Mouse (Mus musculus) urinary bladder, postnatal 10 days (tissue): ENCODE measurements around the gene Hspa5.
"Not testable (repeated sequence)": the region's sequence is repeated elsewhere in the genome, so short reads cannot be mapped to it uniquely, and the experiment has no call there.

Experiments
- DNase-seq: peaks from one replicate; pipeline ENCODE4 v3.0.0; 2022; ENCODE audit warnings: low spot score

The Hspa5 gene

GRCm38 (mm10) chr2:34770951-34771350 lies 819 bp upstream of the Hspa5 start:
- no peak for DNase-seq

- DNase-seq = no peak
These were observed 774 bp downstream of the Hspa5 start for GRCm38 (mm10) chr2:34772252-34773235.

- no peak for DNase-seq
These were observed 1.9 kb downstream of the Hspa5 start for GRCm38 (mm10) chr2:34773673-34774072.

DNA sequence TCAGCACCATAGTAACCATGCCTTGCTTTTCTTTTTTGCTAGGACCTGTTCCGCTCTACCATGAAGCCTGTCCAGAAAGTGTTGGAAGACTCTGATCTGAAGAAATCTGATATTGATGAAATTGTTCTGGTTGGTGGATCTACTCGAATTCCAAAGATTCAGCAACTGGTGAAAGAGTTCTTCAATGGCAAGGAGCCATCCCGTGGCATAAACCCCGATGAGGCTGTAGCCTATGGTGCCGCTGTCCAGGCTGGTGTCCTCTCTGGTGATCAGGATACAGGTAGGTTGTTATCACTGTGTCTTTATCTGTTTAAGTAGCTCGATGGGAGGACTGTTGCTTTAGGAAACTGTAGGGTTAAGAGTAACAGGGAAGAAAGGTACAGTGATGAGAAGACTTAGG lies 2.7 kb downstream of the Hspa5 start:
- no peak for DNase-seq

DNA sequence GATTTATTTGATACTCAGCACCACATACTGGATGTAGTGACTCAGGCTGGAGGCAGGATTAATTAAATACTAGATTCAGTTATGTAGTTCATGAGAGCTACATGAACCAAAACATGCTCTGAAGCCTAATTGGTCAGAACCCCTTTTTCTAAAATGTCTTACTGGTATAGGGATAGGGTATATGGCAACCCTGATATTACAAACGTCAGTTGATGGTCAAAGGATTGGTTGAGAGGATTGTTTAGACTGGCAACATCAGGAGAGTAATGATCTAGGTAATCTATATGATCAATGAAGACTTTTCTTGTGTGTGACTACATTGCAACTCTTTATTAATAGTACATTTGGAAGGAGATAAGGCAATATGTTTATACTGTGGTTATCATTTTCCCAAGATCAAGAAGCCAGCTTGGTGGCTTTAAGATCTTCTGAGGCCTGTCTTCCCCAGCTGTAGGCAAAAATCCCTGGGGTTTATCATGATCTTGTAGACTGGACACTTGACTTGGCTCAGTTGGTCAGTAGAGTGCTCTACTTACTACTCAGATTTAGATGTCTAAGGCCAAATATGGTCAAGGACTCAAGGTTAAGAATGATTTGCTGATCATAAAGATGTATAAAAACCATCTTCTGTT lies 5.6 kb downstream of the Hspa5 start:
- no peak for DNase-seq

- DNase-seq = no peak
These were observed 11.6 kb downstream of the Hspa5 start for GRCm38 (mm10) chr2:34783064-34784020.

DNA sequence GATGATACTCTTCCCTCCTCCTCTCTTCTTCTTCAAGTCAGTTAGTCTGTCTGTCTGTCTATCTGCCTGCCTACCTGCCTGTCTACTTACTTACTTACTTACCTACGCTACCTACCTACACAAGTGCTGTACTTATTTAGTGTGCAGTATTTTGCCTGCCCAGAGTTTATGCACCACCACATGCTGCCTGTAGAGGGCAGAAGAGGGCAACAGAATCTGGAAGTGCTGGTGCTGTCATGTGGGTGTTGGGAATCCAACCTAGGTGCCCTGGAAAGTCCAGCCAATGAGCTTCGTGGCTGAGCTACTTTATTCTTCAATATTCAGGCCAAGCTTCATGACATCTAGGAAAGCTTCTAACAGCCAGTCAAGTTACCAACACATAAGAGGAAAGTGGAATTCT lies 12.3 kb downstream of the Hspa5 start:
- no peak for DNase-seq

DNA sequence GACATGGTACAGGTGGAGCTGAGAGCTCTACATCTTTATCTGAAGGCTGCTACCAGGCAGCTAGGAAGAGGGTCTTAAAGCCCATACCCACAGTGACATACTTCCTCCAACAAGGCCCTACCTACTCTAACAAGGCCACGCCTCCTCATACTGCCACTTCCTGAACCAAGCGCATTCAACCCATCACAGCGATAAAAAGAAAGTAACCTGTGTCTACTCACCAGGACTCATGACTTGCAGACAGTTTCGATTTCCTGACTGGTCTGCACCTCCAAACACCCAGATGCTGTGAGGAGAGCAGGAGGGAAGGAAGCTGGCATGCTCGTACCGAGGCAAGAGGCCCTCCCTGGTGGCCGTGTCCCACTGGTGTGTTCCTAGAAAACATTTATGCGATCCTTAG lies 18.5 kb downstream of the Hspa5 start:
- DNase-seq = no peak

GRCm38 (mm10) chr2:34792543-34792942 lies 20.8 kb downstream of the Hspa5 start:
- DNase-seq = not testable (repeated sequence)

DNA sequence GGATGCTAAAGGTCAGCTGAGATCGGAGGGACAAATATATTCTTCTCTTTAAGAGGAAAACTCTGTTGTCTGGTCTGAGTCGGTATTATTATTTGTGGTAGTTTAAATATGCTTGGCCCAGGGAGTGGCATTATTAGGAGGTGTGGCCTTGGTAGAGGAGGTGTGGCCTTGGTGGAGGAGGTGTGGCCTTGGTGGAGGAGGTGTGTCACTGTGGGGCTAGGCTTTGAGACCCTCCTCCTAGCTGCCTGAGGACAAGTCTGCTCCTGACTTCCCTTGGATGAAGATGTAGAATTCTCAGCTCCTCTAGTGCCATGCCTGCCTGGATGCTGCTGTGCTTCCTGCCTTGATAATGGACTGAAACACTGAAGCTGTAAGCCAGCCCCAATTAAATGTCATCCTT lies 22.7 kb downstream of the Hspa5 start:
- no peak for DNase-seq

DNA sequence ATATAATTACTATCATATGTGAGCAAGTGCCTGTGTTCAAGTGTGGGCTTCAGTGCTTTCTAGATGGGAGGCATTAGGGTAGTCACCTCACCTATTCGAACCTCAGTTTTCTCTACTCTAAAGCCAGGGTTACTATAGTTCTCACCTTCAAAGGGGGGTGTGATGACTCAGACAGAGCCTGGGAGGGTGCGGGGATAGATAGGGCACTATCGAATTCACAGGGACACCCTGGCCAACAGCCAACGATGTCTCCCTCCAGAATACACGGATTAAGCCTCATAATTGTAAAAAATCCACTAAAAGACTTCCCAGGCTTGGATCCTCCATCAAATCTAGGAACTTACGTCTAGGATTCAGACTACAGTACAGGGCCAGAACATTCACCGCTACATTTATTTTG lies 23.7 kb downstream of the Hspa5 start:
- DNase-seq = no peak

DNA sequence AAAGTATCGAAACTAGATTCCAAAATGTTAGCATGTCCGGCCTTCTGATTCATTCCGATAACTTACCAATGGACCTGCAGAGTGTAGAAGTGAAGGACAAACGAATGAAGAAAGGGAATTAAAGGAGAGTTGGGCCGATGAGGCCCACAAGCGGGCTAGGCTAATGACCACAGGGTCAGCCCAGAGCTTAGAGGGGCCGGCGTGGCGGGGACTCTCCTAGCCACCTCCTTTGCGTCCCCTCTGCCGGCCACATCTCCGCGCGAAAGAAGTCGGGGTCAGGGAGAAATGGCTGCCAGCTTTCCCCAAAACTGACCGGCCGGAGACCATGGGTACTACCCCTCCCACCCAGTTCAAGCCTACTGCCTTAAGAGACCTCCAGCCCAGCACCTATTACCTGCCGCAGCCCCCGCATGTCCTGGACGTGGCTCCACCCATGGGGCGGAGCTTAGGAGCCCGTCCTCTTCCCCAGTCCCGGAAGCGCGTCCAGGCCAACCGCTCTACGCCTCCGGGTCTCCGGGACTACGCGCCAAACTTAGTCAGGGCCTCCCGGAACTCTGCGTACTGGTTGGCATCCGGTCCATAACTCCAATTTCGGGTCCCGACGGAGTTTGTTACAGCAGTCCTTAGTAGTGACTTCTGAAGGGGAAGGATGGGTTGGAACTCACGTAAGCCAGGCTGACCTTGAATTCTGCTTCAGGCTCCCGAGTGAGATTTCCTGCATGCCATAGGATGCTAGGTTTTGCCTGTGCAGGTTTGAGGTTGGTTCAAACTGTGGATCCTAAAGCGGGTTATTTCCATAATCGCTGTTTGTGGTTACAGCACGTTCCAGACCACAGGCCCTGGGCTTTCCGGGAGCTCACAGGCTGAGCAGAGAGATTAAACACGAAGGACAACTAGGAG lies 27.8 kb downstream of the Hspa5 start, which contains the start of gene Rabepk:
TSS of gene Rabepk (minus strand) at position 556 of the 900 bp plus-strand sequence.
- DNase-seq = peak; percentile 32

DNA sequence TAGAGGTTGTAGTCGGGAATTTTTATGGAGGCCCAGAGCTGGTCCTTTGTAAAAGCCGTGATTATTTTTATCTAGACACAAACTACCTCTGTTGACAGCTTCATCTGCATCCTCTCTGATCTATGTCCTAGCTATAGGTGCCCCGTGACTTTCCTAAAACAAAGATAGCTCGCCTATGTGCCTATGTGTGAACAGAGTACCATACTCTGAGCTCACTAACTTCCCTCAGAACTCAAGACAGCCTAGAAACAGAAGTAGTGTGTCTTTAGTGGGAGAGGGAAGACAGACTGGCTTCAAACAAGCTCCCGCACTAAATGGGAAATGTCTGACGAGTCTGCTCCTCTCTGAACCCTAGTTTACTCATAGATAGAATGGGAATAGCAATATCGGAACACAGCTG lies 28.6 kb downstream of the Hspa5 start:
- no peak for DNase-seq

DNA sequence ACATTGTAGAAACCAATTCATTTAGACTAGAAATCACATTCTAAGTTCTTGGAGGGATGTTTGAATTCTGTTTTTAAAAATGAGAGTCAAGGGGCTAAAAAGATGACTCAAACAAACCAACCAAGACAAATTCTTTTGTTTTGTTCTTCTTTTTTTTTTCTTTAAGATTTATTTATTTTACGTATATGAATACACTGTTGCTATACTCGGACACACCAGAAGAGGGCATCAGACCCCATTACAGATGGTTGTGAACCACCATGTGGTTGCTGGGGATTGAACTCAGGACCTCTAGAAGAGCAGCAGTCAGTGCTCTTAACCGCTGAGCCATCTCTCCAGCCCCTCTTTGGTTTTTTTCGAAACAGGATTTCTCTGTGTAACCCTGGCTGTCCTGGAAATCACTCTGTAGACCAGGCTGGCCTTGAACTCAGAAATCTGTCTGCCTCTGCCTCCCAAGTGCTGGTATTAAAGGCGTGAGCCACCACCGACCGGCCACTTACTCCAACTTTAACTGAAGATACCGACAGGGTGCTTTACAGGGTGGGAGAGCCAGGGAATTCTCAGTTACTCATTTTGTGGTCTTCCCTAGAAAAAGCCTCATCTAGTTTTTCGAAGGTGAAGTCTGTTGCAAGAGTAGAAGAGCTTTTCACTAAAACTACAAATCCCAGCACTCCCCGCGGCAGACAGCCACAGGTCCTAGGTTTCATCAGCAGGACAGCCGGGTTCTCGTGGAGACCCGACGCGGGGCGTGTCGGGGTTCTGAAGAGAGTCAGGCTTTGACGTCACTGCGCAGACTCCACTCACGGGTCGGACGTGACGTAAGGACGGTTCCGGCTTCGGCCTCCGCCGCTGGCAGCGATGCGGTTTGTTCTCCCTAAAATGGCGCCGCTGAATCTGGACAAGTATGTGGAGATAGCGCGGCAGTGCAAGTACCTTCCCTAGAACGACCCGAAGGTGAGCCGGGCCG lies 30.0 kb downstream of the Hspa5 start:
- peak; percentile 93 for DNase-seq

- not testable (repeated sequence) for DNase-seq
These were observed 30.9 kb downstream of the Hspa5 start for GRCm38 (mm10) chr2:34802565-34803245.

DNA sequence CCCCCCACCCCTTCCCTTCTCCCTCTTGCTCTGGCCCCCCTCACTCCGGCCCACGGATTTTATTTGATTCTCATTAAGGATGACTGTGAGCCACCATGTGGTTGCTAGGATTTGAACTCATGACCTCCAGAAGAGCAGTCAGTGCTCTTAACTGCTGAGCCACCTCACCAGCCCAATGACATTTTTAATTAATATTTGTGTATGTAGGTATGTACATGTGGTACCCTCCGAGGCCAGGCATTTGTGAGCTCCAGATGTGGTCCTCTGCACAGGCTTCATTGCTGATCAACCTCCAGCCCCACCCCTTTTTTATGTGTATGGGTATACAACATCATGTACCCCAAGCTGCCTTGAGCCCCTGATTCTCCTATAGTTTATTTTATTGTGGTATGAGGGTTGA lies 32.0 kb downstream of the Hspa5 start:
- no peak for DNase-seq

DNA sequence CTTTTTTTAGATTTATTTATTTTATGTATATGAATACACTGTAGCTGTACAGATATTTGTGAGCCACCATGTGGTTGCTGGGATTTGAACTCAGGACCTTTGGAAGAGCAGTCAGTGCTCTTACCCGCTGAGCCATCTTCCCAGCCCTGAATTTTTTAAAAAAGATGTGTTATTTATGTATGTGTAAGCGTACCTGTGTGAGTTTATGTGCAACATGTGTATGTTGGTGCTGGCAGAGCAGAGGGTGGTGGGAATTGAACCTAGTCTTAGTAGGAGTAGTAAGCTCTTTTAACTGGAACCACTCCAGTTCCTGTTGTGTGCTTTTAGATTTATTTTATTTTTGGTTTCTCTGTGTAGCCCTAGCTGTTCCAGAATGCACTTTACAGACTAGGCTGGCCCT lies 32.4 kb downstream of the Hspa5 start:
- DNase-seq = no peak

DNA sequence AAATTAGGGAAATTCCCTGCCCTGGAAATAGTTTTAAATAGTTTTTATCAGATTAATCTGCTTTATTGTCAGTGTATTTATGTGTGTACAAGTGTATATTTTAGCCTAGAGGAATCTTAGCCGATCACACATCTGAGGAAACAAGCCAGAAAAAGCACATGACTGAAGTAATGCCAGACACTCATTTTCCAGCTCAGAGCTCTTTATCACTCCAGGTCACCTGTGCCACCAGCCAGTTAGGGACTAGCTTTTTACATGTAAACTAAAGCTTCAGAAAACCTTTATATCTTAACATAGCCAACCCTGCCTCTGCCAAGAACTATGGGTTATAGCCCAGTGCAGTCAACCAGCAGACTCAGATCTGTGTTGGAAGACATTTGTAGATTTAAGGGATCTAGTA lies 33.0 kb downstream of the Hspa5 start:
- DNase-seq = no peak

DNA sequence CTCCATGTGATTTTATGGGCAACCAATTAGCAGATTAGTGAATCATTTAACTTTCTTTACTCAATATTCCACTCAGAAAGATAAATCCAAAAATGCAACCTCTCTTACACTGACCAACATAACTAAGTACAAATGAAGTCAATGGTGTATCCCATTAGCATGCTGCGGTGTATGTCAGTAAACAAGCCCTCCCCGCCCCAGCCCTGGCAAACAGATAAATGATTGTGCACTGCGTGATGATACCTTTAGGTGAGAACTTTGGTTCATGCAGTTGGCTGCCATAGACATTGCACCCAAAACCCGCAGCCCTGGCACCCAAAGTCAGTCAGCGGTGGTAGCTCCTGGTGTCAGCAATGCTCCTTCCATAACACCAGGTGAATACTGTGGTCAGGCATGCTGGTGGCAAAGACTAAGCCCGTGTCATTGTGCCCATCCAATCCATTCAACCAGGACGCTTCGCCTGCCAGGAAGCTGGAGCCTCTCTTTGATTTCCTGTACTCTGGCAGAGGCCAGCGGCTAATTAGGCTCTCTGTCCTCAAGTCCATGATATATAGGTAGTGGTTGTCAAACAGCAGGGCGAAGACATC lies 33.7 kb downstream of the Hspa5 start:
- DNase-seq = no peak
